Mouse (Mus musculus) small intestine, adult 2 months (tissue): ENCODE measurements around the gene Astn2. TPM values are rescaled to one million over a fixed set of nuclear protein-coding genes. Genes with fewer than 3 reads are reported as not detected.
A peak's percentile ranks its signal among the peaks of the same experiment; 100 is the strongest.

ENCODE experiments used
- H3K27ac ChIP-seq: fragments of 200-500 bp; 2 replicates; pipeline ENCODE4 v1.5.1; 2012; ENCODE audit warnings: low read depth, low read length, control low read depth, inconsistent platforms; ENCODE audit not compliant: insufficient read depth
- H3K27me3 ChIP-seq: fragments of 200-500 bp; 2 replicates; pipeline ENCODE4 v1.6.1; 2012; ENCODE audit warnings: mild to moderate bottlenecking, moderate library complexity, low read length, inconsistent platforms; ENCODE audit not compliant: control insufficient read depth, insufficient read depth
- H3K36me3 ChIP-seq: fragments of 200-500 bp; 2 replicates; pipeline ENCODE4 v1.6.1; 2012; ENCODE audit warnings: mild to moderate bottlenecking, low read length, control low read depth, inconsistent platforms; ENCODE audit not compliant: control insufficient read depth, insufficient read depth
- H3K4me1 ChIP-seq: fragments of 200-500 bp; 2 replicates; pipeline ENCODE4 v1.6.1; 2012; ENCODE audit warnings: low read length, inconsistent platforms, mixed read lengths; ENCODE audit not compliant: control insufficient read depth, insufficient read depth, insufficient read length
- H3K4me3 ChIP-seq: fragments of 200-500 bp; 2 replicates; pipeline ENCODE4 v1.5.1; 2012; ENCODE audit warnings: low read depth, mild to moderate bottlenecking, control low read depth, inconsistent platforms, low read length, moderate library complexity
- CTCF ChIP-seq: fragments of 200-500 bp; IDR thresholded peaks from 2 replicates; pipeline ENCODE4 v1.5.1; 2012; ENCODE audit warnings: low read depth, mild to moderate bottlenecking, control low read depth, inconsistent platforms, low read length, moderate library complexity, mixed read lengths; ENCODE audit not compliant: insufficient replicate concordance, insufficient read length; ENCODE audit errors: extremely low read depth
- POLR2A ChIP-seq: fragments of 200-500 bp; IDR thresholded peaks from 2 replicates; pipeline ENCODE4 v1.6.1; 2012; ENCODE audit warnings: low read depth, mild to moderate bottlenecking, control low read depth, inconsistent platforms, low read length, moderate library complexity
- WGBS: fragments of 180-500 bp; shearing (Covaris S2); methylation state at CpG from one replicate; pipeline ENCODE4 v1.1.7; 2018; 5-methylcytosine and 5-hydroxymethylcytosine counted together
- polyA plus RNA-seq: library from polyadenylated mRNA; depleted of rRNA; stranded (reverse); fragments of >200 nt; gene quantifications from 2 replicates; pipeline ENCODE4 v1.2.3, GENCODE M21; 2012; rRNA removed

Gene Astn2
- polyA plus RNA-seq: 0.34 and 0.37 TPM in 2 replicates

- Histone ChIP-seq H3K27ac (no peak within 1 kb of the TSS), H3K36me3 (no peaks in the 10 kb centered on the region), H3K4me3 (peak within 1 kb of the TSS; percentile 50), H3K4me1 (no peaks in the 10 kb centered on the region), H3K27me3 (peaks cover 18% of the 10 kb centered on the region)
- 6% methylated on average over 46 of the region's 56 CpGs for WGBS
- TF ChIP-seq CTCF: no peak
- TF ChIP-seq POLR2A: no peak
Observed at GRCm38 (mm10) chr4:66404201-66404711, at the start of gene Astn2. Astn2 (minus strand) TSS chr4:66404611.

GRCm38 (mm10) chr4:66450115-66450514 is 45.7 kb upstream of the Astn2 start:
- Histone ChIP-seq H3K27ac (no peak overlapping the region), H3K4me3 (no peak overlapping the region), H3K4me1 (no peaks in the 10 kb centered on the region), H3K36me3 (no peaks in the 10 kb centered on the region), H3K27me3 (no peaks in the 10 kb centered on the region)
- no peak for TF ChIP-seq CTCF
- TF ChIP-seq POLR2A: no peak
- 16% methylated on average over 3 of the region's 3 CpGs for WGBS

- H3K27me3 ChIP-seq: no peaks in the 10 kb centered on the region
- no peak overlapping the region for H3K27ac ChIP-seq
- no peak for TF ChIP-seq CTCF
- no peak for TF ChIP-seq POLR2A
- no peak overlapping the region for H3K4me3 ChIP-seq
- 37% methylated on average over 1 of the region's 1 CpGs for WGBS
- H3K36me3 ChIP-seq: no peaks in the 10 kb centered on the region
- no peaks in the 10 kb centered on the region for H3K4me1 ChIP-seq
Observed at GRCm38 (mm10) chr4:66431256-66431655, 26.8 kb upstream of the Astn2 start.

GRCm38 (mm10) chr4:66425804-66426203 is 21.4 kb upstream of the Astn2 start:
- H3K4me1 ChIP-seq: no peaks in the 10 kb centered on the region
- no peaks in the 10 kb centered on the region for H3K27me3 ChIP-seq
- TF ChIP-seq POLR2A (no peak), CTCF (no peak)
- no peak overlapping the region for H3K4me3 ChIP-seq
- no peaks in the 10 kb centered on the region for H3K36me3 ChIP-seq
- H3K27ac ChIP-seq: no peak overlapping the region
- 38% methylated on average over 4 of the region's 4 CpGs for WGBS

- TF ChIP-seq CTCF (no peak), POLR2A (no peak)
- Histone ChIP-seq H3K27me3 (no peaks in the 10 kb centered on the region), H3K4me3 (no peak overlapping the region), H3K27ac (no peak overlapping the region), H3K4me1 (no peaks in the 10 kb centered on the region), H3K36me3 (no peaks in the 10 kb centered on the region)
- 71% methylated on average over 8 of the region's 8 CpGs for WGBS
Observed at GRCm38 (mm10) chr4:66414778-66415177, 10.4 kb upstream of the Astn2 start.

- Histone ChIP-seq H3K27ac (no peak overlapping the region), H3K4me3 (no peak overlapping the region), H3K27me3 (peaks cover 18% of the 10 kb centered on the region), H3K36me3 (no peaks in the 10 kb centered on the region), H3K4me1 (no peaks in the 10 kb centered on the region)
- WGBS: 14% methylated on average over 1 of the region's 1 CpGs
- no peak for TF ChIP-seq CTCF
- no peak for TF ChIP-seq POLR2A
Observed at GRCm38 (mm10) chr4:66405086-66405485, 675 bp upstream of the Astn2 start.

GRCm38 (mm10) chr4:66403708-66404200 is 657 bp downstream of the Astn2 start:
- 5% methylated on average over 51 of the region's 51 CpGs for WGBS
- Histone ChIP-seq H3K36me3 (no peaks in the 10 kb centered on the region), H3K27ac (no peak overlapping the region), H3K27me3 (peaks cover 18% of the 10 kb centered on the region), H3K4me1 (no peaks in the 10 kb centered on the region), H3K4me3 (peak overlapping the region; percentile 50)
- TF ChIP-seq CTCF (no peak), POLR2A (no peak)
